Mouse (Mus musculus): ENCODE data around the gene Qtrt1.

GRCm38 (mm10) chr9:21419646-21420045 lies 8.0 kb downstream of the Qtrt1 start:
- no peak for TF ChIP-seq CTCF (conservative IDR thresholded peaks at IDR 0.05 in 1 of 2, IDR thresholded peaks at IDR 0.05 in 1 of 2; ENCODE audit: low read depth in 2 of 2, low read length in 2 of 2)
- no peak for TF ChIP-seq GABPA (IDR thresholded peaks at IDR 0.05; ENCODE audit: insufficient replicate concordance, low read depth, low read length)

All from CH12.LX (cell line).